Comparison of ENCODE assay signal across 10 mouse cellular contexts in the genomic region with DNA sequence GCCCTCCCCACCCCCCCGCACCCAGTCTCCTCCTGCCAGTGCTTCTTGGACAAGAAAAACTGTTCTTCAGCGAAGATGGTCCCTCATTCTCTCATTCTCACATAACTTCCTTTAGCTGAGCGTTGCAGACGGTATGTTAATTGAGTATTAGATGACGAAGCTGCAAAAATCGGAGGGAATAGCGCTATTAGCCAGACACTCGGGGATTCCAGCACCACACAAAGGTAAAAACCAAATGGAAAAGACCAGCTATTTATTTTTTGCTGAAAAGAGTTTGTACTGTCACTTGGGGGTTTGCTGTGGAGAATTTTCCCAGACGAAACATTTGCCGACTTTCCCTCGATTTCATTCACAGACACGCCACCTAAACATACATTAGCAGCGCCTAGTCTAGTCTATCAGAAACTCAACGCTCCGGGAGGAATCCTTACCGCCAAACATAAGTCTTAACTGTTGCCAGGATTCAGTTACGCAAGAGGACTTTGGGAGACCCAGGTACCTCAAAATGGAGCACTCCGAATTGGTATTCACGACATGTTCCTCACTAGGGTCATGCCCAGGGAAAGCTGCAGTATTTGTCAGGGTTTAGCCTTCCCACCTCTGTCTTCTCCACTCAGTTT.
DNase-seq lines count a peak whose midpoint lies in the region; ATAC-seq and TF ChIP-seq lines count a peak whose summit lies in the region.
"Had no signal": no experiment of that assay in that cellular context is flagged by ENCODE, and none has a peak within 500 bp of the region (broad histone marks: within the 10 kb centered on the region; RNA-seq: fewer than 3 reads in every experiment).

No protein-coding gene starts in this region.

- WGBS in heart, embryonic 15.5 days, result 38% methylated on average over 19 of the region's 19 CpGs
- 25% methylated on average over 19 of the region's 19 CpGs for WGBS in embryonic facial prominence, embryonic 11.5 days
- 37% methylated on average over 19 of the region's 19 CpGs for WGBS in hindbrain, postnatal 0 days
- WGBS in midbrain, embryonic 15.5 days, result 32% methylated on average over 19 of the region's 19 CpGs

- no peaks in the 10 kb centered on the region for H3K9me3 ChIP-seq in heart, embryonic 15.5 days (replicated peaks)
- H3K9me3 ChIP-seq in embryonic facial prominence, embryonic 11.5 days (replicated peaks; ENCODE audit: control insufficient read depth, low read length), result no peaks in the 10 kb centered on the region
- H3K9me3 ChIP-seq in hindbrain, postnatal 0 days (ENCODE audit: low read length), result no peaks in the 10 kb centered on the region
- no peaks in the 10 kb centered on the region for H3K9me3 ChIP-seq in midbrain, embryonic 15.5 days

- peak overlapping the region; percentile 43 for H3K4me3 ChIP-seq in heart, embryonic 15.5 days
- H3K4me3 ChIP-seq in embryonic facial prominence, embryonic 11.5 days (ENCODE audit: low read depth, low read length), result no peak overlapping the region
- peak overlapping the region; percentile 27; the same call in 1 of the 2 replicates for H3K4me3 ChIP-seq in hindbrain, postnatal 0 days (ENCODE audit: low read length)
- H3K4me3 ChIP-seq in midbrain, embryonic 15.5 days, result peak overlapping the region; percentile 34; the same call in 1 of the 2 replicates

- peaks cover 25% of the 10 kb centered on the region for H3K4me1 ChIP-seq in heart, embryonic 15.5 days (replicated peaks)
- H3K4me1 ChIP-seq in embryonic facial prominence, embryonic 11.5 days (ENCODE audit: control insufficient read depth, insufficient read depth, low read length), result peaks cover 9% of the 10 kb centered on the region
- peaks cover 13% of the 10 kb centered on the region for H3K4me1 ChIP-seq in hindbrain, postnatal 0 days (ENCODE audit: insufficient read depth, low read length)
- peaks cover 29% of the 10 kb centered on the region for H3K4me1 ChIP-seq in midbrain, embryonic 15.5 days

- peak overlapping the region; percentile 37; the same call in 1 of the 2 replicates for H3K27ac ChIP-seq in heart, embryonic 15.5 days
- H3K27ac ChIP-seq in embryonic facial prominence, embryonic 11.5 days (replicated peaks; ENCODE audit: low read depth, low read length), result peak overlapping the region; percentile 92
- peak overlapping the region; percentile 16; the same call in 1 of the 2 replicates for H3K27ac ChIP-seq in hindbrain, postnatal 0 days
- 0 out of 2 replicates have a peak overlapping the region, but pooled peaks have one; percentile 10 for H3K27ac ChIP-seq in midbrain, embryonic 15.5 days

- H3K9ac ChIP-seq in heart, embryonic 15.5 days, result no peak overlapping the region
- H3K9ac ChIP-seq in embryonic facial prominence, embryonic 11.5 days (replicated peaks; ENCODE audit: low read length), result no peak overlapping the region
- peak overlapping the region; percentile 17; the same call in 1 of the 2 replicates for H3K9ac ChIP-seq in hindbrain, postnatal 0 days (replicated peaks; ENCODE audit: low read length)
- H3K9ac ChIP-seq in midbrain, embryonic 15.5 days, result peak overlapping the region; percentile 34; the same call in 1 of the 2 replicates

- no peak for ATAC-seq in heart, embryonic 15.5 days (replicated peaks; ENCODE audit: insufficient number of reproducible peaks, insufficient read depth, low FRiP score, low read depth)
- ATAC-seq in embryonic facial prominence, embryonic 11.5 days (replicated peaks; ENCODE audit: insufficient number of reproducible peaks, low FRiP score, low TSS enrichment, low read depth), result no peak
- no peak for ATAC-seq in hindbrain, postnatal 0 days
- no peak for ATAC-seq in midbrain, embryonic 15.5 days (replicated peaks)

- intact Hi-C loops in heart, postnatal 14 days (cut with DNase I), result loop anchor here (2.0 kb wide), 1 partner anchor 207 kb away; no protein-coding TSS in a partner anchor

- no peaks in the 10 kb centered on the region for H3K36me3 ChIP-seq in heart, embryonic 15.5 days
- H3K36me3 ChIP-seq in embryonic facial prominence, embryonic 11.5 days (replicated peaks; ENCODE audit: control insufficient read depth, insufficient read depth, low read depth, low read length), result no peaks in the 10 kb centered on the region
- H3K36me3 ChIP-seq in hindbrain, postnatal 0 days (ENCODE audit: insufficient read depth, low read length), result no peaks in the 10 kb centered on the region
- H3K36me3 ChIP-seq in midbrain, embryonic 15.5 days (replicated peaks), result no peaks in the 10 kb centered on the region

- no peak for DNase-seq in heart, postnatal 14 days
- DNase-seq in embryonic facial prominence, embryonic 11.5 days (ENCODE audit: low spot score), result peak; percentile 42
- peak; percentile 20 for DNase-seq in hindbrain, postnatal 0 days (ENCODE audit: low spot score)
- DNase-seq in spleen, adult 18-20 months, result no peak
- DNase-seq in thymus, postnatal 4 days, result no peak
- no peak for DNase-seq in kidney, adult 8-10 months
- DNase-seq: adrenal gland, postnatal 25 days had no signal

- TF ChIP-seq CTCF in hindbrain, postnatal 0 days (IDR thresholded peaks at IDR 0.05; ENCODE audit: low read depth), result no peak

- peak overlapping the region; percentile 82 for H3K4me2 ChIP-seq in heart, embryonic 15.5 days
- peak overlapping the region; percentile 23 for H3K4me2 ChIP-seq in embryonic facial prominence, embryonic 11.5 days (ENCODE audit: low read depth, low read length)
- H3K4me2 ChIP-seq in hindbrain, postnatal 0 days (ENCODE audit: low read depth, low read length), result peak overlapping the region; percentile 63
- peak overlapping the region; percentile 72 for H3K4me2 ChIP-seq in midbrain, embryonic 15.5 days

- H3K27me3 ChIP-seq in heart, embryonic 15.5 days, result 0 out of 2 replicates have a peak, but pooled peaks cover 4% of the 10 kb centered on the region
- no peaks in the 10 kb centered on the region for H3K27me3 ChIP-seq in embryonic facial prominence, embryonic 11.5 days (ENCODE audit: control insufficient read depth, insufficient read depth, low read length)
- H3K27me3 ChIP-seq in hindbrain, postnatal 0 days (ENCODE audit: insufficient read depth, low read length), result no peaks in the 10 kb centered on the region
- no peaks in the 10 kb centered on the region; the same call in 1 of the 2 replicates for H3K27me3 ChIP-seq in midbrain, embryonic 15.5 days (replicated peaks)
- H3K27me3 ChIP-seq: CH12.LX had no signal

Comparison
In these comparisons a context has a peak if more than half of its experiments do, and no peak if none do; other contexts are left out.
1. H3K27ac ChIP-seq: peak in every context shown above with its lines; median percentile 92 in embryonic facial prominence, embryonic 11.5 days; 37 in heart, embryonic 15.5 days; 16 in hindbrain, postnatal 0 days; 10 in midbrain, embryonic 15.5 days.
2. H3K4me2 ChIP-seq: peak in every context shown above with its lines; median percentile 82 in heart, embryonic 15.5 days; 72 in midbrain, embryonic 15.5 days; 63 in hindbrain, postnatal 0 days; 23 in embryonic facial prominence, embryonic 11.5 days.
3. H3K9ac ChIP-seq: peak in hindbrain, postnatal 0 days (single experiment) and midbrain, embryonic 15.5 days (single experiment); none in heart, embryonic 15.5 days (single experiment) and embryonic facial prominence, embryonic 11.5 days (single experiment).
4. DNase-seq: peak in embryonic facial prominence, embryonic 11.5 days (single experiment) and hindbrain, postnatal 0 days (single experiment); none in heart, postnatal 14 days (0 of 2), spleen, adult 18-20 months (0 of 2), thymus, postnatal 4 days (single experiment) and kidney, adult 8-10 months (0 of 2).